Mouse (Mus musculus): ENCODE data around the gene Skap1.

Skap1 gene

GRCm38 (mm10) chr11:96466382-96466781 lies 2.0 kb downstream of the Skap1 start:
- DNase-seq, result no peak

GRCm38 (mm10) chr11:96466987-96467386 lies 2.6 kb downstream of the Skap1 start:
- no peak for DNase-seq

- DNase-seq, result no peak
Observed at GRCm38 (mm10) chr11:96468048-96468745, 3.8 kb downstream of the Skap1 start.

GRCm38 (mm10) chr11:96482711-96483110 lies 18.3 kb downstream of the Skap1 start:
- DNase-seq, result no peak

DNA sequence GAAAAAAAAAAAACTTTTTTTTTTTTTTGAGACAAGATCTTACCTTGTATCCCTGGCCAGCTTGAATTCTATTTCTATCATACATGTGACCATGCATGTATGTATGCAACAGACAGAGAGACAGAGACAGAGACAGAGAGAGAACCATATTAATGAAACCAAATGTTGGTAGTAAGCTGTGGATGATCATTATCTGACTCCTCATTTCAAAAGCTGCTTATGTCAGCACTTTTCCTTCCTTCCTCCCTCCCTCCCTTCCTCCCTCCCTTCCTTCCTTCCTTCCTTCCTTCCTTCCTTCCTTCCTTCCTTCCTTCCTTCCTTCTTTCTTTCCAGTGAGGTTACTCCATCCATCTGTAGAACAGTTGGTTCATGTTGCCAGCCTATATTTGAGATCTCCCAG lies 18.8 kb downstream of the Skap1 start:
- DNase-seq, result no peak

GRCm38 (mm10) chr11:96498481-96498880 lies 34.1 kb downstream of the Skap1 start:
- no peak for DNase-seq

DNA sequence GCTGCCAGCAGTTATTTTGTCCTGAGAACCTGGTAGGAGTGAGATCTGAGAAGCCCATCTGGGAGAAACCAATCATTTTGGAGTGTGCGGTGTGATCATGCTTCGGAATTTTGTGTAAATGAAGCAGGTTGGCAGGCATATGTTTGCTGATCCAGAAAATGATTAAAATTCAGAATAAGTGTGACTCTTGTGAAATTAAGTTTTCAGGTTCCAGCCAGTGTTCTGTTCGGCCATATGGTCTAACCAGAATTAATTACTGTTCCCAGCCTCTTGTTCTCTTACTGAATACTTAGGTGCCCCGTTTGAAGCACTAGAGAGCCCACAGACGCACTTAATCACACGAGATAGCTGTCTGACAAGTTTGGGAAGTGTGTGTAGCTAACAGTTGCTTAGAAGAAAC lies 36.6 kb downstream of the Skap1 start:
- DNase-seq, result no peak

DNA sequence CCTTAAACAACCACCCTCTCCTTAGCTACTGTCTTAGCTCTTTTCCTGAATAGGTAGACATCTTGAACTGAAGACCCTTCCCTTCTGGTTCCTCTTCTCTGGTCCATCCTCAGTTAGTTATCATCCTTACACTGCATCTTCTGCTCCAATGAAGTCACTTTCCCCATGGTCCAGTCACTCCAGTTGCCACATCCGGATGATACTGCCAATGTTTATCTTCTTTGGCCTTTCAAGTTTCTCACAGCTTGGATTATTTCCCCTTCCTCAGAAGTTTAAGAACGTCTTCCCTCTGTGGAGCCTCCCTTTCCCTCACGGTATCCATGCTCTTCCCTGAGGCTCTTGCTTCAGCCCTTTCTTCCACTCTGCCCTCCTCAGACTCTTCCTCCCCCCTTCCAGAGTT lies 38.6 kb downstream of the Skap1 start:
- no peak for DNase-seq

DNA sequence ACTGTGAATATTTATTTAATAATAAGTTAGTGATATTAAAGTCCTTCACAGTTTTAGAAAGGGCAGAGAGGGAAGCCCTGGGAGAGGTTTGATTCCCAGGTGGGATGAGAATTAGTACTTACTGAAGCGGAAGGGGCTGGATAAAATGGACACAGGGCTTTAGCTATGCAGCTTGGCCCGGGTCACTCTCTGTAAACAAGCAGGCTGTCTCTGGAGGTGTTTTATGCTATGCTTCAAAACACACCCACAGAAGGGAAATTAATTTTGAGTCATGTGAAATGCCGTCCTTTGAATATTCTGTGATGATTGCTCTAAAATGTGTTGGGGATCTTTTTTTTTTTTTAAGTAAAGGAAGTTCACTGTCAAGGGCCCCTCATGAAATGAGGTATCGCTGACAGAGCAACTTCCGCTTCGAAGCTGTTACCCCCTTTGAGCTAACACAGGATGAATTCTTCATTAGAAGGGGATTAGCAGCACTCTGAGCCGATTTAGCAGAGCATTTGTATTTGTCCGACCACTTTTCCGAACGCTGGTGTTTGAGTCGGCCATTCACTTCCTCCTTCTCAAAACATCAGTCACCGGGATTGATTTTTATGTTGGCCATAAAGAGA lies 40.2 kb downstream of the Skap1 start:
- DNase-seq, result no peak

- DNase-seq, result no peak
Observed at GRCm38 (mm10) chr11:96505841-96506240, 41.4 kb downstream of the Skap1 start.

GRCm38 (mm10) chr11:96515164-96515563 lies 50.8 kb downstream of the Skap1 start:
- no peak for DNase-seq

GRCm38 (mm10) chr11:96524541-96524940 lies 60.1 kb downstream of the Skap1 start:
- DNase-seq, result no peak

GRCm38 (mm10) chr11:96526137-96526621 lies 61.8 kb downstream of the Skap1 start:
- no peak for DNase-seq

- DNase-seq, result no peak
Observed at GRCm38 (mm10) chr11:96531757-96532433, 67.5 kb downstream of the Skap1 start.

DNA sequence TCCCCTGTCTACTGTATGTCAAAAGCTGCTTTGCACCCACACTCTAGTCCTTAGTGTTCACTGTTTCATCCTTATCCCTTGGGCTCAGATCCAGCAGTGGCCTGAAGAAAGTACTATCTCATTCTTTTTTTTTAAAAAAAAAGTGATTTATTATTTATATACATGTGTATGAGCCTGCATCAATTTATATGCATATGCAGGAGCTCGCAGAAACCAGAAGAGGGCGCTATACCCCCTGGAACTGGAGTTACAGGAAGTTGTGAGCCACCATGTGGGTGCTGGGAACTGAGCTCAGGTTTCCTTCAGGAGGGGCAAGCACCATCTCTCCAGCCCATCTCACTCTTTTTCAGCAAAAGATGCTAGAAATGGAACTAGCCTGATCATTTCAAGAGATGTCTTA lies 70.1 kb downstream of the Skap1 start:
- DNase-seq, result no peak

- peak; percentile 46 for DNase-seq
Observed at GRCm38 (mm10) chr11:96536146-96536545, 71.8 kb downstream of the Skap1 start.

DNA sequence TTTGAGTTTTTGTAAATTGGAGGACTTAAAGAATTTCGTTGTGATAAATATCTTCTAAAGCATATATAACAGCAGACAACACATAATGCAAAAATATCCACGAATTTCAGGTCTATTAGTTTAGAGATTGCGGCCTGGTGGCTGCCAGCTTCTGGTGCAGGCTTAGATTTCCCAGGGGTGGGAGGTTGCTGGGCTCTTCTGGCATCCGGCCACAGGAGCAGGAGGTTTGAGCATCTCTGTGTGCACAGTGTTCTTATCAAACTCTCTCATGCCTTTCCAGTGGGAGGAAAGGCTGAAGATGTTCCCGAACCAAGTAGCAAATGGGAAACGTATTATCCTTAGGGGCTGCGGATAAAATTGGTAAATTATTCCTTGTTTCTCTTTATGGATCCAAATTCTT lies 77.6 kb downstream of the Skap1 start:
- DNase-seq, result no peak

- no peak for DNase-seq
Observed at GRCm38 (mm10) chr11:96542561-96542960, 78.2 kb downstream of the Skap1 start.

- DNase-seq, result no peak
Observed at GRCm38 (mm10) chr11:96546428-96546827, 82.0 kb downstream of the Skap1 start.

DNA sequence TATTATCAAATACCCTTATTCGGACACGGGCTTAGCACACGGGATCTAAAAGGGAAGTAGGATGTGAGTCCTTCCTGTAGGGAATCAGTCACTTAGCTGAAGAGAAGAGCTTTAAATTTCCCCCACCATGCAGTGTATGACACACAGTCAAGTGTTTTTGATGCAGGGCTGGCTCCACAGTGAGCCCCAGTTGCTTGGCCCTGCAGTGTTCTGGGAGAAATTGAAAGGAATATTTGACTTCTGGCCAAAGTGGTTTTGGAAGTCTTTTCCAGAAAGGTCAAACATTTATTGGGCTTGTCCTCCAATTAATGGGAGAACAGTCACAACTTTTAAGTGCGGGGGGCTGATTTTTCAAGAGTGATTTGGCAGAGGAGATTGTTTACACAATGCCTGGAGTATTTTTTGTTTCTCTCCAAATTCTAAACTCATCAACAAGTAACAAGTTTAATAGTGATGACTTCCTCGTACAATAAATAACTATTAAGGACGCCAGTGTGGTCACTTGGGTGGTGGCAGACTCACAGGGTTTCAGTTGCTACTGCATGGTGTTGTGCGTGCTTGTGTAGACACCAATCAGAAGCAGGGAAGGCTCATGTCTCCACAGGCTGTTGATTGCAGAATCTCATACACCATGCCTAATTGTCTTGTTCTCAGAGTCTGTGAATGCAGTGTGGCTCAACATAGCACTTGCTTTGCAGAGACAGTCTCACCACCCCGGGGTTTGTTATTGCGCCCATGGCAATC lies 86.7 kb downstream of the Skap1 start:
- no peak for DNase-seq

GRCm38 (mm10) chr11:96553091-96553490 lies 88.7 kb downstream of the Skap1 start:
- peak; percentile 53 for DNase-seq

DNA sequence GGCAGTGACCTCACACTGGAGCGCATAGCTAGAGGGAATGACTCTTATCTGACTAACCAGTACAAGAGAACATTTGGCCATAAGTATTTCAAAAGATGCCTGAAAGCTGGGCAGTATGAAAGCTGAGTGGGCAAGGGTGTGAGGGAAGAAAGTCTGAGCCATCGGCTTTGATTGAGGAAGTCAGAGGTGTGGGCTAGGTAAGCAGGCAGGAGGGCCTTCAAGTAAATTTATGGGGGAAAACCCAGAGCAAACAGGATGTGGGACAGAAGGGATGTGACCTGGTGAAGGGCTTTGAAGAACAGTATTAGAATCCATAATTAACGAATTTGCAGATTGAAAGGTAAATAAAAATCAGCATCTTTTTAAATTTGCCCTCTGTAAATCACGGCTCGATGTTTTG lies 95.8 kb downstream of the Skap1 start:
- DNase-seq, result no peak

- no peak for DNase-seq
Observed at GRCm38 (mm10) chr11:96564088-96564487, 99.7 kb downstream of the Skap1 start.
